Mouse (Mus musculus) ES-Bruce4 (cell line): Measurements from ENCODE around the gene Gm5134.

Source experiments
- CTCF ChIP-seq: IDR thresholded peaks from one replicate; pipeline ENCODE4 v1.8.1; 2011; ENCODE audit warnings: low read depth, low read length
- POLR2A ChIP-seq: IDR thresholded peaks from one replicate; pipeline ENCODE4 v1.8.1; 2011; ENCODE audit warnings: low read length; ENCODE audit not compliant: insufficient read depth

- no peak for TF ChIP-seq CTCF
- no peak for TF ChIP-seq POLR2A
Measured at GRCm38 (mm10) chr10:76045343-76045742, 91.0 kb downstream of the Gm5134 start.
